Mouse (Mus musculus): ENCODE results near the gene N4bp2. TPM values are rescaled to one million over a fixed set of nuclear protein-coding genes. Genes with fewer than 3 reads are reported as not detected.

N4bp2 gene
- polyA plus RNA-seq, 1 experiment, result 2.5 TPM

Other genes starting within 250 kb of the N4bp2 start
- 75.8 and 85.9 TPM in 2 replicates for gene Smim14, start 226.3 kb upstream of the N4bp2 start, polyA plus RNA-seq (2012; ENCODE audit: insufficient read depth, insufficient read length, missing spikeins)
- 168 and 188 TPM in 2 replicates for gene Ube2k, start 226.3 kb upstream of the N4bp2 start, polyA plus RNA-seq (2012; ENCODE audit: insufficient read depth, insufficient read length, missing spikeins)
- gene Pds5a, start 65.2 kb upstream of the N4bp2 start, polyA plus RNA-seq (2012; ENCODE audit: insufficient read depth, insufficient read length, missing spikeins), result 40.0 and 45.3 TPM in 2 replicates
- gene Rhoh, start 97.7 kb downstream of the N4bp2 start, polyA plus RNA-seq (2012; ENCODE audit: insufficient read depth, insufficient read length, missing spikeins), result 0.42 and 0.75 TPM in 2 replicates
- gene Chrna9, start 171.4 kb downstream of the N4bp2 start, polyA plus RNA-seq (2012; ENCODE audit: insufficient read depth, insufficient read length, missing spikeins), result not detected in 2 replicates
- gene 9130230L23Rik, start 240.8 kb downstream of the N4bp2 start, polyA plus RNA-seq (2012; ENCODE audit: insufficient read depth, insufficient read length, missing spikeins), result not detected in 2 replicates

Measured in brown adipose tissue, adult 24 weeks (tissue).